Mouse (Mus musculus) liver, adult 2 months (tissue): Measurements from ENCODE around the gene 1700123O20Rik.

Experiments
- CTCF ChIP-seq: fragments of 200-500 bp; IDR thresholded peaks from 2 replicates; pipeline ENCODE4 v1.5.1; 2011; ENCODE audit warnings: low read depth, low read length, control low read depth
- POLR2A ChIP-seq: fragments of 200-500 bp; IDR thresholded peaks from 2 replicates; pipeline ENCODE4 v1.6.1; 2011; ENCODE audit warnings: low read length, control low read depth; ENCODE audit not compliant: insufficient read depth; ENCODE audit errors: extremely low read depth

- TF ChIP-seq CTCF (no peak), POLR2A (no peak)
These were observed 10.7 kb downstream of the 1700123O20Rik start for GRCm38 (mm10) chr14:54696752-54697151.
